Mouse (Mus musculus) megakaryocyte, embryonic 14.5 days (primary cell): ENCODE measurements around the gene Olfr765. TPM values are rescaled to one million over a fixed set of nuclear protein-coding genes. Genes with fewer than 3 reads are reported as not detected.
"Not testable (repeated sequence)": the region's sequence is repeated elsewhere in the genome, so short reads cannot be mapped to it uniquely, and the experiment has no call there.

Experiments
- H3K27me3 ChIP-seq: replicated peaks from 2 replicates; pipeline ENCODE3; 2012; ENCODE audit warnings: inconsistent platforms
- H3K36me3 ChIP-seq: replicated peaks from 2 replicates; pipeline ENCODE3; 2012; ENCODE audit warnings: low read length, inconsistent platforms, mixed read lengths
- H3K4me1 ChIP-seq: 2 replicates; pipeline ENCODE4 v1.6.1; 2012; ENCODE audit warnings: inconsistent platforms
- H3K4me3 ChIP-seq: replicated peaks from 2 replicates; pipeline ENCODE3; 2012; ENCODE audit warnings: moderate library complexity, mild to moderate bottlenecking, inconsistent platforms
- H3K9me3 ChIP-seq: 2 replicates; pipeline ENCODE4 v1.6.1; 2012; ENCODE audit warnings: inconsistent platforms
- FLI1 ChIP-seq: IDR thresholded peaks from 2 replicates; pipeline ENCODE4 v1.6.1; 2012; ENCODE audit warnings: low read length, inconsistent platforms, mixed read lengths
- GATA1 ChIP-seq: IDR thresholded peaks from 3 replicates; pipeline ENCODE4 v1.6.1; 2012; ENCODE audit warnings: mixed read lengths, low read length, inconsistent platforms, borderline replicate concordance
- polyA plus RNA-seq: library from polyadenylated mRNA; stranded (reverse); fragments of >175 nt; gene quantifications from 2 replicates; pipeline ENCODE4 v1.2.3, GENCODE M21; 2012; ENCODE audit warnings: low replicate concordance; ENCODE audit not compliant: insufficient read depth

The Olfr765 gene
- polyA plus RNA-seq, result not detected in 2 replicates

DNA sequence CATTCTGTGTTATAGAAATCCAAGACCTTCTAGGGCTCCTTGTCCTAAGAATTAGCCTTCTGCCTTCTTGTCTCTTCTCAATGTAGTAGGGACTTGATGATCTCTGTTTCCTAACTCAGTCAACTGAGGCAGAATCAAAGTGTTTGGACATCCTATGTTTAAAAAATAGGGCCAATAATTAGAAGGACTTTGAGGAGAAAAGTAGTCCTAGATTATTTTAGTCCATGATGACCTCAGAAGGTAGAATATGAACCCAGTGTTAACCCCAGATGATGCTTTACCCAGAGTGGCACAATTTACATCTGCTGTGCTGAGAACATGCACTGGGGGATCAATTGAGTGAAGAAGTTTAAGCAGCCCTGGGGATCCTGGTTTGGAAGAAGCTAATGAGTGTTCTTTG is at the start of gene Olfr765:
Gene Olfr765 (minus strand): TSS at position 101 of the 400 bp plus-strand sequence.
- not testable (repeated sequence) for H3K36me3 ChIP-seq, H3K4me1 ChIP-seq, H3K4me3 ChIP-seq, H3K9me3 ChIP-seq, H3K27me3 ChIP-seq

DNA sequence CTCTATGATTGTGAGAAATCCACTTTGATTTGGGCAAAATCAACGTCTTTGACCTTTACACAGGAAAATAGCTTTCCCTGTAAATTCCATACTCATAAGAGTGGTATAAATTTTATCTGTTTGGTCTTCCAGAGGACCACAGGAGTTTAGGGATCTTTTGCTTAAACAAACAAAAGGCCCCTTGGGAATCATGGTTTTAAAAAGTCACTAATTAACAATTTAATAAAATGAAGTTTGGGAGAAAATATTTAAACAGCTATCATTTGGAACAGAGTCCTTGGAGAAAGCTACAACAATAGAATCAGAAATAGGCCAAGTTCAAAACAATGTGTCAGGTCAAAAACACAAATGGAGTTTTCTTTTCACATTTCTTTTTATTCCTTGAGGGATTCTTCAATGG is 49.5 kb upstream of the Olfr765 start, which contains the start of gene Olfr768:
Gene Olfr768 (minus strand): TSS at position 101 of the 400 bp plus-strand sequence.
- Histone ChIP-seq H3K36me3 (no peaks in the 10 kb centered on the region), H3K27me3 (no peaks in the 10 kb centered on the region), H3K4me3 (no peak within 1 kb of the TSS), H3K9me3 (peaks cover 3% of the 10 kb centered on the region; the same call in 1 of the 2 replicates), H3K4me1 (no peaks in the 10 kb centered on the region)
- TF ChIP-seq GATA1 (no peak), FLI1 (no peak)

DNA sequence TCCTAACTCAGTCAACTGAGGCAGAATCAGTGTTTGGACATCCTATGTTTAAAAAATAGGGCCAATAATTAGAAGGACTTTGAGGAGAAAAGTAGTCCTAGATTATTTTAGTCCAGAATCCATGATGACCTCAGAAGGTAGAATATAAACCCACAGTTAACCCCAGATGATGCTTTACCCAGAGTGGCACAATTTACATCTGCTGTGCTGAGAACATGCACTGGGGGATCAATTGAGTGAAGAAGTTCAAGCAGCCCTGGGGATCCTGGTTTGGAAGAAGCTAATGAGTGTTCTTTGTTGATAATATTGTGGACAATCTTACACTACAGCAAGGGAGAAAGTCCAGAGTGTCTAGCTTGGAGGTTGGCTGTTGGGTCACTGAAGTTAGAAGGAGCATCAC is 33.0 kb upstream of the Olfr765 start, which contains the start of gene Olfr767:
Gene Olfr767 (minus strand): TSS at position 101 of the 400 bp plus-strand sequence.
- not testable (repeated sequence) for H3K4me3 ChIP-seq, H3K9me3 ChIP-seq, H3K36me3 ChIP-seq, H3K4me1 ChIP-seq, H3K27me3 ChIP-seq

DNA sequence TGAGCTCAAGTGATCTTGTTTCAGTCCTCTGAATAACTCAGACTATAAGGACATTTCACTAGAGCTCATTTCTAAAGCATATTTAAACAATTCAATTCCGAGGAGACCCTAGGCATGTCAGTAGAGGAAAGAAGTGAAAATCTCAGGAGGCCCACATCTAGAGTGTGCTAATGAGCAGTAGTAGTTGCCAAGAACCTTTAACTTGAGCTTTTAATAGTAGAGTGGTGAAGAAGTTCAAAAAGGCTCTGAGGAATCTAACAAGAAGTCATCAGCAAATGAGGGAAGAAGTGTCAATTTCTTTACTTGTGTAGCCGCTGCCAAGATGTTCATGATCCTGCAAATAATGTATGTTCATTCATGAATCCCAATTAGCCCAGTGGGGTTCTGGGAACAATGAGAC is 19.1 kb upstream of the Olfr765 start, which contains the start of gene Olfr766-ps1:
Gene Olfr766-ps1 (minus strand): TSS at position 101 of the 400 bp plus-strand sequence.
- 0 out of 2 replicates have a peak, but pooled peaks cover 3% of the 10 kb centered on the region for H3K9me3 ChIP-seq
- H3K36me3 ChIP-seq, result no peaks in the 10 kb centered on the region
- no peaks in the 10 kb centered on the region for H3K27me3 ChIP-seq
- no peaks in the 10 kb centered on the region for H3K4me1 ChIP-seq
- TF ChIP-seq GATA1, result no peak
- no peak for TF ChIP-seq FLI1
- H3K4me3 ChIP-seq, result no peak within 1 kb of the TSS

DNA sequence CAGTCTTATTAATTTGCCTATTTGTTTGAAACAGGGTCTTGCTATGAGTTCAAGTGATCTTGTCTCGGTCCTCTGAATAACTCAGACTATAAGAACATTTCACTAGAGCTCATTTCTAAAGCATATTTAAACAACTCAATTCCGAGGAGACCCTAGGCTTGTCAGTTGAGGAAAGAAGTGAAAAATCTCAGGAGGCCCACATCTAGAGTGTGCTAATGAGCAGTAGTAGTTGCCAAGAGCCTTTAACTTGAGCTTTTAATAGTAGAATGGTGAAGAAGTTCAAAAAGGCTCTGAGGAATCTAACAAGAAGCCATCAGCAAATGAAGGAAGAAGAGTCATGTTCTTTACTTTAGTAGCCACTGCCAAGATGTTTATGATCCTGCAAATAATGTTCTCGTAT is 10.0 kb downstream of the Olfr765 start, which contains the start of gene Olfr764-ps1:
Gene Olfr764-ps1 (minus strand): TSS at position 101 of the 400 bp plus-strand sequence.
- TF ChIP-seq GATA1 (no peak), FLI1 (no peak)
- H3K27me3 ChIP-seq, result no peaks in the 10 kb centered on the region
- no peaks in the 10 kb centered on the region for H3K36me3 ChIP-seq
- H3K9me3 ChIP-seq, result no peaks in the 10 kb centered on the region
- no peaks in the 10 kb centered on the region for H3K4me1 ChIP-seq
- H3K4me3 ChIP-seq, result no peak within 1 kb of the TSS

DNA sequence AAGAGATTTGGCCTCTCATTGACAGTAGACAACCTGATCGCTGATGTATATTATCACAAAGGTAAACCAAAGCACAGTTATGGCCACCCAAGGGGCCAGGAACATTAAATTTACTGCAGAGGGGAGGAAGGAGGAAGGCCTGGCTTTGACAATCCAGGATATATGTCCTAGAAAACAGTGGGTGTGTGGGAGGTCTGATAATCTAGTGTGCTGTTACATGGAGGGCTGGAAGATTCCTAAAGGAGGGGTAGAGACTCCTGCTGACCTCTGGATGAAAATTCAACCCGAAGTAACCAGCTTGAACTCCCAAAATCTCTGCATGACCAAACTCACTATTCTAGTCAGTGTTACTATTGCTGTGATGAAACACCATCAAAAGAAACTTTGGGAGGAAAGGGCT is 21.5 kb downstream of the Olfr765 start:
- H3K36me3 ChIP-seq, result no peaks in the 10 kb centered on the region
- no peak overlapping the region for H3K4me3 ChIP-seq
- no peaks in the 10 kb centered on the region for H3K9me3 ChIP-seq
- no peak for TF ChIP-seq FLI1
- no peak for TF ChIP-seq GATA1
- H3K4me1 ChIP-seq, result no peaks in the 10 kb centered on the region
- H3K27me3 ChIP-seq, result no peaks in the 10 kb centered on the region

DNA sequence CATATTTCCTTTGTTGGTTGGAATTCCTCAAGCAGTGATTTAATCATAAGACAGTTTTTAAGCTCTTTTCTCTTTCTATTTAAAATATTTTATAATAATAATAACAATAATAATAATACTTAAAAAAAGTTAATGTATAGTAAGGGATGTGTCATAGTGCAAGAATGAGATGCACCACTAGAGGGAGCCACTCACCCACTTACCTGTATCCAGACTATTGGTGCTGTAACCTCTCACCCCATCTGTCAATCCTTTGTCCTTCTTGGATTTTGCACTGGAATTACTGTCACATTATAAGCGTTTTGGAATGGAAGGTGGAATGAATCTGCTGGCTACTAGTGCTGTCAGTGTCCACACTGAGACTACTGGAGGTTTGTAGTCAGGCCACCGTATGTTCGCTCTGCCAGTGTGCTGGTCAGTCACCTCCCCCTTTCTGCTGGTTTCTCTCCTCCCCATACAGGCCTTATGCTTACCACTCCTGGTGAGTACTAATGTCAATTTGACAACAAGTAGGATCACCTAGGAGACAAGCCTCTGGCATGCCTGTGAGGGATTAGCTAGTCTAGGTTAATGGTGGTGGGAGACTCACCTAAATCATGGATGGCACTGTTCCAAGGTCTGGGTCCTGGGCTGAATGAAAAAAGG is 23.7 kb downstream of the Olfr765 start:
- no peaks in the 10 kb centered on the region for H3K36me3 ChIP-seq
- H3K27me3 ChIP-seq, result no peaks in the 10 kb centered on the region
- H3K9me3 ChIP-seq, result no peaks in the 10 kb centered on the region
- H3K4me1 ChIP-seq, result no peaks in the 10 kb centered on the region
- TF ChIP-seq FLI1 (no peak), GATA1 (no peak)
- no peak overlapping the region for H3K4me3 ChIP-seq

DNA sequence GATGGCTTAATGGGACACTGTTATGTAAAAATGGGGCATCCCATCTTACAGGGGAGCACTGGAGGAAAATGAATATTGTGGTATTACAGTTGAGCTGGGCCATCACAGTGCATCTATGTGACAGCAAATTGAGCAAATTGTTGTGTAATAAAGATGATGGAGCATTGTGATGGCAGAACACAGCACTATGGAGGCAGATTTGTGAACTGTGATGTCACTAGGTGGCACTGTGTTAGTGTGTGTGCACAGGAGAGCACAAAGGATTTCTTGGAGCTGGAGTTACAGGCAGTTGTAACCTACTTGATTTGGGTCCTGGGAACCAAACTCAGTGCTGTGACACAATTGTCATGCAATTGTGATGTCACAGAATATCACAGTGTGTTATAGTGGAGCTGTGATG is 26.5 kb downstream of the Olfr765 start:
- Histone ChIP-seq H3K4me3 (no peak overlapping the region), H3K4me1 (no peaks in the 10 kb centered on the region), H3K36me3 (no peaks in the 10 kb centered on the region), H3K9me3 (no peaks in the 10 kb centered on the region), H3K27me3 (no peaks in the 10 kb centered on the region)
- TF ChIP-seq GATA1, result no peak
- no peak for TF ChIP-seq FLI1

DNA sequence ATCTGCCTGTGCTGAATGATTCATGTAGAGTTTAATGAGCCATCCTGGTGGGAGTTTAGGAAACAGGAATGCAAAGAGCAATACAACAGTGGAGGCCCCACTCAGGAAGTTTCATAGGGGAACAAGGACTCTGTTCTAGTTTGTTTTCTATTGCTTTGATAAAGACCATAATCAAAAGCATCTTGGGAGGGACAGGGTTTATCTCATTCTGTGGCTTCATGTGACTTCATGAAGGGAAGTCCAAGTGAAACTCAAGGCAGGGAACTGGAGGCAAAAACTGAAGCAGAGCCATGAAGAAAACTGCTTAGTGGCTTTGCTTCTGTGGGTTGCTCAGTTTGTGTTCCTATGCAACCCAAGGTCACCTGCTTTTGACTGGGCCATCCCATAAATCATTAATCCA is 35.3 kb downstream of the Olfr765 start:
- H3K27me3 ChIP-seq, result no peaks in the 10 kb centered on the region
- H3K9me3 ChIP-seq, result no peaks in the 10 kb centered on the region
- no peak overlapping the region for H3K4me3 ChIP-seq
- no peaks in the 10 kb centered on the region for H3K36me3 ChIP-seq
- H3K4me1 ChIP-seq, result peaks cover under 1% of the 10 kb centered on the region; the same call in 1 of the 2 replicates
- TF ChIP-seq GATA1 (no peak), FLI1 (no peak)

DNA sequence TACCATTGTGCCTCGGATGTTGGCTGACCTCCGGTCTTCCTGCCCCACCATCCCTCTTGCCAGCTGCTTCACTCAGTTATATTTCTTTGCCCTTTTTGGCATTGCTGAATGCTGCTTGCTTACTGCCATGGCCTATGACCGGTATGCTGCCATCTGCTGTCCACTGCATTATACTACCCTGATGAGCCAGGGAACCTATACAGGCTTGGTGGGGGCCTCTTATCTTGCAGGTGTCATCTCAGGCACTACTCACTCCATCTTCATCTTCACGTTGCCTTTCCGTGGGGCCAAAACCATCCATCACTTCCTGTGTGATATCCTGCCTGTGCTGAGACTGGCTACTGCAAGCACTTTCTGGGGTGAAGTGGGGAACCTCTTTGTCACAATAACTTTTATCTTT is 38.3 kb downstream of the Olfr765 start:
- H3K9me3 ChIP-seq, result peaks cover 28% of the 10 kb centered on the region
- H3K4me1 ChIP-seq, H3K27me3 ChIP-seq, H3K4me3 ChIP-seq, H3K36me3 ChIP-seq: not testable (repeated sequence)

DNA sequence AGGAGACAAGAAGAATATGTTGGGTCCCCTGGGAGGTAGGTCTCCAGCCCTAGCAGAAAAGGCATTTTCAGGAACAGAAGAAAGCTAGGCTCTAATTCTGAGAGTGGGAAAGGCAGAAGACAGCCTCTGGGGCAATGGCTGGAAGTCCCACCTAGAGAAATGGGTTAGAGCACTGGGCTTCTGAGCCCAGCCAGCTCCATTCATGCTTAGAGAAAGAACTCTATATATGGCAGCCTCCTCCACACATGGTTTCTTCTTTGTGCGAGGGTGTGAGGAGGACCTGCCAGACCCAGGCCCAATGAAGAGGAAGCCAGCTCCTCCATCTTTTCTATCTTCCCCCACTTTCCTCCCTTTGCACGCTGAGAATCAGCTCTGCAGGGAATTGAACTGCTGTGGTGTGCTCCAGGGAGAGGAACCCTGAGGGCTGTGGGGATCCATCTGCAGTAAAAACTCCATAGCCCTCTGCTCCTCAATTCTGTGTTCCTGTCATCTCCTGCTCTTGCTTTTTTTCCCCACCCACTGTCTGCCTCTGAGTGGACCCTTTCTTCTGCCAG is 39.4 kb downstream of the Olfr765 start, which contains the start of gene Olfr763:
Gene Olfr763 (plus strand): TSS at position 504 of the 554 bp plus-strand sequence.
- Histone ChIP-seq H3K4me1 (peaks cover 9% of the 10 kb centered on the region; the same call in 1 of the 2 replicates), H3K9me3 (peaks cover 34% of the 10 kb centered on the region), H3K4me3 (no peak within 1 kb of the TSS), H3K36me3 (no peaks in the 10 kb centered on the region), H3K27me3 (no peaks in the 10 kb centered on the region)
- no peak for TF ChIP-seq GATA1
- no peak for TF ChIP-seq FLI1
